Mouse (Mus musculus) left cerebral cortex, adult 9 months (tissue): Measurements from ENCODE around the gene Ttyh3.

ENCODE experiments used
- DNase-seq, 2 experiments: peaks; one replicate each; pipeline ENCODE4 v3.0.0; 2022; ENCODE audit warnings: low spot score in 2 of 2

Gene Ttyh3

DNA sequence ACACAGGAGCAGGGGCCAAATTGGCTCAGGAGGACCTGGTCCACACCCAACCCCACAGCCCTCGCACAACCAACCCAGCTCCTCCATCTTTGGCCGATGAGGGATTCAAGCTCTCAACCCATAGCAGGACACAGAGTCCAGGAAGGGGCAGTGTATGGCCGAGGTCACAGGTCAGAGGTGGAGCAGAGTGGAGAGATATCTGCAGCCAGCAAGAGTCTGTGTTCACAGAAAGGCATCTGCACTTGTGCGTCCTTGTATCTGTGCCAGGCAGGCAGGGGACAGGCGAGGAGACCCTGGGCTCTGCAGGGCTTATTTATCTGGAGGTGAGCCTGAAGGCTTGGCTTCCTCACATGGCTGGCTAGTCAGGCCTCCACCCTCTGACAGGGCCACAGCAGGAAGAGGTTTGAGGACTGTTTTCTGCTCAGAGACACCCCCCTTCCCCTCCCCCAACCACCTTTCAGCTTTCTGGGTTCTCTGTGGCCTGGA is 73.4 kb downstream of the Ttyh3 start:
- no peak for DNase-seq

- no peak for DNase-seq
Observed at GRCm38 (mm10) chr5:140572611-140573010, 76.2 kb downstream of the Ttyh3 start.

DNA sequence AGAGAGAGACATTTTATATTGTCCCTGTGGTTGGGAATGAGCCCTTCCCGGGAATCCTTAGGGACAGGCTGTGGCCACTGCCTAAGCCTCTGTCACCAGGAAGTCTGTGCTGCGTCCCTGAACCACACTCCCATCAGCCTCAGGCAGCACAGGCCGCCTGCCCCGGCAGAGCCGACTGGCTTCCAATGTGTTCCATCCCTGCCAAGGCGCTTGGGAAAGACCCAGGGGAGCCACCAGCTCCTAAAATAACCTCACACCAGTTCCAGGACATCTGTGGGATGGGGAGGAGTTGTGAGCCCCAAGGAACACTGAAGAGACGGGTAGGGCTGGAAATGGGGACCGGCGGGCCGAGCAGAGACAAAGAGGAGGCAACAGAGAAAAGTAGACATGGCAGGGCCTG is 77.2 kb downstream of the Ttyh3 start:
- DNase-seq: peak in 1 of 2 experiments; percentile 20

GRCm38 (mm10) chr5:140571201-140571600 is 77.6 kb downstream of the Ttyh3 start:
- DNase-seq: no peak
